Mouse (Mus musculus) liver, adult (tissue): ENCODE data around the gene Olfr652.

ENCODE experiments used
- GATA4 ChIP-seq: IDR thresholded peaks from 2 replicates; pipeline ENCODE4 v1.6.1; 2014; ENCODE audit warnings: mild to moderate bottlenecking, low read length; ENCODE audit not compliant: insufficient replicate concordance

Gene Olfr652

GRCm38 (mm10) chr7:104560601-104561000 lies at the start of gene Olfr652:
Olfr652 (plus strand) TSS chr7:104560901.
- no peak for TF ChIP-seq GATA4

GRCm38 (mm10) chr7:104549833-104550232 lies 10.9 kb upstream of the Olfr652 start, which contains the start of gene Olfr651:
Olfr651 (plus strand) TSS chr7:104550133.
- no peak for TF ChIP-seq GATA4

GRCm38 (mm10) chr7:104552700-104553099 lies 8.0 kb upstream of the Olfr652 start:
- TF ChIP-seq GATA4, result no peak

GRCm38 (mm10) chr7:104577014-104577413 lies 16.3 kb downstream of the Olfr652 start, which contains the start of gene Olfr653:
Olfr653 (plus strand) TSS chr7:104577314.
- no peak for TF ChIP-seq GATA4

- no peak for TF ChIP-seq GATA4
Observed at GRCm38 (mm10) chr7:104580846-104581245, 20.1 kb downstream of the Olfr652 start.

- no peak for TF ChIP-seq GATA4
Observed at GRCm38 (mm10) chr7:104581429-104581828, 20.7 kb downstream of the Olfr652 start.

- no peak for TF ChIP-seq GATA4
Observed at GRCm38 (mm10) chr7:104586725-104587124, 26.0 kb downstream of the Olfr652 start, which contains the start of gene Olfr654. Olfr654 (plus strand) TSS chr7:104587025.

- TF ChIP-seq GATA4, result no peak
Observed at GRCm38 (mm10) chr7:104588274-104588673, 27.6 kb downstream of the Olfr652 start.

- TF ChIP-seq GATA4, result no peak
Observed at GRCm38 (mm10) chr7:104601679-104602078, 41.0 kb downstream of the Olfr652 start, which contains the start of gene Olfr655. Olfr655 (minus strand) TSS chr7:104601779.

GRCm38 (mm10) chr7:104603173-104603572 lies 42.5 kb downstream of the Olfr652 start:
- no peak for TF ChIP-seq GATA4

- no peak for TF ChIP-seq GATA4
Observed at GRCm38 (mm10) chr7:104604727-104605126, 44.0 kb downstream of the Olfr652 start.

GRCm38 (mm10) chr7:104613655-104614054 lies 53.0 kb downstream of the Olfr652 start, which contains the start of gene Olfr656:
Olfr656 (plus strand) TSS chr7:104613955.
- no peak for TF ChIP-seq GATA4
